Mouse (Mus musculus) midbrain, embryonic 14.5 days (tissue): ENCODE measurements around the gene Ccpg1os. TPM values are rescaled to one million over a fixed set of nuclear protein-coding genes. Genes with fewer than 3 reads are reported as not detected.

Experiments used
- ATAC-seq: fragments of 200-750 bp; cut with Nextera tagmentation; 2 replicates; pipeline ENCODE4 v1.8.0; 2017; ENCODE audit warnings: moderate number of reproducible peaks, moderate library complexity; ENCODE audit not compliant: low FRiP score, low TSS enrichment
- DNase-seq: peaks from one replicate; pipeline ENCODE4 v3.0.0-alpha.2; 2015
- H3K27ac ChIP-seq: fragments of 300-500 bp; sonication (generic); replicated peaks from 2 replicates; pipeline ENCODE4 v1.5.1; 2014; ENCODE audit warnings: mild to moderate bottlenecking, low read depth, low read length, moderate library complexity
- H3K27me3 ChIP-seq: fragments of 300-500 bp; sonication (generic); 2 replicates; pipeline ENCODE4 v1.6.1; 2014; ENCODE audit warnings: low read length, control low read depth, mixed read lengths; ENCODE audit not compliant: control insufficient read depth, insufficient read depth
- H3K36me3 ChIP-seq: fragments of 300-500 bp; sonication (generic); 2 replicates; pipeline ENCODE4 v1.6.1; 2014; ENCODE audit warnings: low read length, control low read depth; ENCODE audit not compliant: control insufficient read depth, insufficient read depth
- H3K4me1 ChIP-seq: fragments of 300-500 bp; sonication (generic); 2 replicates; pipeline ENCODE4 v1.6.1; 2014; ENCODE audit warnings: mild to moderate bottlenecking, antibody characterized with exemption, low read length, control low read depth; ENCODE audit not compliant: control insufficient read depth, insufficient read depth
- H3K4me2 ChIP-seq: fragments of 300-500 bp; sonication (generic); 2 replicates; pipeline ENCODE4 v1.6.1; 2014; ENCODE audit warnings: mild to moderate bottlenecking, low read length, moderate library complexity
- H3K4me3 ChIP-seq: fragments of 300-500 bp; sonication (generic); replicated peaks from 2 replicates; pipeline ENCODE4 v1.5.1; 2014; ENCODE audit warnings: low read depth, low read length
- H3K9ac ChIP-seq: fragments of 300-500 bp; sonication (generic); replicated peaks from 2 replicates; pipeline ENCODE4 v1.6.1; 2014; ENCODE audit warnings: mild to moderate bottlenecking, low read length, moderate library complexity
- H3K9me3 ChIP-seq: fragments of 300-500 bp; sonication (generic); 2 replicates; pipeline ENCODE4 v1.6.1; 2016; ENCODE audit warnings: low read length, control low read depth, mixed read lengths; ENCODE audit not compliant: control insufficient read depth
- WGBS: fragments of 180-500 bp; shearing (Covaris S2); extraction: QIAGEN DNeasy Blood & Tissue Kit; methylation state at CpG from one replicate; pipeline ENCODE4 v1.1.7; 2014; 5-methylcytosine and 5-hydroxymethylcytosine counted together
- polyA plus RNA-seq: library from polyadenylated mRNA; unstranded; fragments of >200 nt; fragmentation: Nextera tagmentation; extraction: Ambion mirVana; gene quantifications from 2 replicates; pipeline ENCODE4 v1.2.1, GENCODE M21; 2014

The Ccpg1os gene
- polyA plus RNA-seq, 1 experiment from 2014 or later: 20.8 TPM

- Histone ChIP-seq H3K27ac (no peak overlapping the region), H3K27me3 (no peaks in the 10 kb centered on the region), H3K9ac (no peak overlapping the region), H3K36me3 (no peaks in the 10 kb centered on the region), H3K4me3 (no peak overlapping the region), H3K9me3 (no peaks in the 10 kb centered on the region), H3K4me1 (no peaks in the 10 kb centered on the region), H3K4me2 (no peak overlapping the region)
- ATAC-seq (no peak), DNase-seq (no peak)
- WGBS: 88% methylated on average over 5 of the region's 5 CpGs
These were observed 12.7 kb downstream of the Ccpg1os start for GRCm38 (mm10) chr9:72972435-72972834.

GRCm38 (mm10) chr9:72969874-72970273 lies 15.3 kb downstream of the Ccpg1os start:
- H3K27me3 ChIP-seq: no peaks in the 10 kb centered on the region
- H3K27ac ChIP-seq: no peak overlapping the region
- no peaks in the 10 kb centered on the region for H3K4me1 ChIP-seq
- no peak overlapping the region for H3K9ac ChIP-seq
- ATAC-seq (no peak), DNase-seq (no peak)
- H3K4me3 ChIP-seq: no peak overlapping the region
- no peaks in the 10 kb centered on the region for H3K36me3 ChIP-seq
- H3K9me3 ChIP-seq: no peaks in the 10 kb centered on the region
- 68% methylated on average over 7 of the region's 7 CpGs for WGBS
- no peak overlapping the region for H3K4me2 ChIP-seq

GRCm38 (mm10) chr9:72968349-72969061 lies 16.7 kb downstream of the Ccpg1os start:
- no peak overlapping the region for H3K9ac ChIP-seq
- H3K27me3 ChIP-seq: no peaks in the 10 kb centered on the region
- ATAC-seq: no peak
- H3K4me1 ChIP-seq: no peaks in the 10 kb centered on the region
- no peaks in the 10 kb centered on the region for H3K36me3 ChIP-seq
- WGBS: 36% methylated on average over 11 of the region's 11 CpGs
- H3K9me3 ChIP-seq: no peaks in the 10 kb centered on the region
- no peak overlapping the region for H3K27ac ChIP-seq
- no peak overlapping the region for H3K4me3 ChIP-seq
- DNase-seq: peak; percentile 78
- no peak overlapping the region for H3K4me2 ChIP-seq

GRCm38 (mm10) chr9:72961959-72962358 lies 23.2 kb downstream of the Ccpg1os start:
- Histone ChIP-seq H3K9ac (no peak overlapping the region), H3K9me3 (no peaks in the 10 kb centered on the region), H3K27ac (no peak overlapping the region), H3K4me1 (peaks cover 9% of the 10 kb centered on the region), H3K27me3 (no peaks in the 10 kb centered on the region), H3K4me2 (no peak overlapping the region), H3K36me3 (no peaks in the 10 kb centered on the region), H3K4me3 (no peak overlapping the region)
- ATAC-seq: no peak
- 78% methylated on average over 15 of the region's 15 CpGs for WGBS
- DNase-seq: no peak

GRCm38 (mm10) chr9:72961346-72961745 lies 23.8 kb downstream of the Ccpg1os start:
- Histone ChIP-seq H3K9ac (no peak overlapping the region), H3K36me3 (no peaks in the 10 kb centered on the region), H3K27me3 (no peaks in the 10 kb centered on the region), H3K4me3 (no peak overlapping the region), H3K4me1 (peaks cover 9% of the 10 kb centered on the region), H3K4me2 (no peak overlapping the region), H3K9me3 (no peaks in the 10 kb centered on the region), H3K27ac (no peak overlapping the region)
- no peak for ATAC-seq
- DNase-seq: no peak
- WGBS: 77% methylated on average over 8 of the region's 8 CpGs

- H3K27ac ChIP-seq: peak within 1 kb of the TSS; percentile 68
- no peaks in the 10 kb centered on the region for H3K9me3 ChIP-seq
- no peaks in the 10 kb centered on the region for H3K36me3 ChIP-seq
- WGBS: 2% methylated on average over 43 of the region's 43 CpGs
- peaks cover 9% of the 10 kb centered on the region for H3K4me1 ChIP-seq
- DNase-seq: peak; percentile 94
- peak; percentile 91 for ATAC-seq
- no peaks in the 10 kb centered on the region for H3K27me3 ChIP-seq
- H3K4me2 ChIP-seq: peak within 1 kb of the TSS; percentile 78
- peak within 1 kb of the TSS; percentile 62 for H3K4me3 ChIP-seq
- peak within 1 kb of the TSS; percentile 54 for H3K9ac ChIP-seq
These were observed 26.4 kb downstream of the Ccpg1os start, which contains the start of the genes Dyx1c1 and Gm44503 for GRCm38 (mm10) chr9:72958521-72959450. TSS of gene Dyx1c1 (plus strand) at chr9:72958785. TSS of gene Gm44503 (plus strand) at chr9:72958852.

- Histone ChIP-seq H3K4me1 (peaks cover 9% of the 10 kb centered on the region), H3K9ac (no peak overlapping the region), H3K9me3 (no peaks in the 10 kb centered on the region), H3K27me3 (no peaks in the 10 kb centered on the region), H3K27ac (no peak overlapping the region), H3K4me2 (no peak overlapping the region), H3K4me3 (no peak overlapping the region), H3K36me3 (no peaks in the 10 kb centered on the region)
- DNase-seq (peak; percentile 68), ATAC-seq (no peak)
- 22% methylated on average over 1 of the region's 1 CpGs for WGBS
These were observed 29.6 kb downstream of the Ccpg1os start for GRCm38 (mm10) chr9:72955546-72955945.

- WGBS: 68% methylated on average over 2 of the region's 2 CpGs
- peak; percentile 62 for DNase-seq
- ATAC-seq: no peak
These were observed 30.4 kb downstream of the Ccpg1os start for GRCm38 (mm10) chr9:72954746-72955145.

More at GRCm38 (mm10) chr9:72954746-72955145, 30.4 kb downstream of the Ccpg1os start:
- Histone ChIP-seq H3K4me2 (no peak overlapping the region), H3K4me1 (peaks cover 9% of the 10 kb centered on the region), H3K27me3 (no peaks in the 10 kb centered on the region), H3K36me3 (no peaks in the 10 kb centered on the region), H3K27ac (no peak overlapping the region), H3K4me3 (no peak overlapping the region), H3K9me3 (no peaks in the 10 kb centered on the region), H3K9ac (no peak overlapping the region)
